Mouse (Mus musculus): ENCODE results near the gene Ccdc162. TPM values are rescaled to one million over a fixed set of nuclear protein-coding genes. Genes with fewer than 3 reads are reported as not detected.

Gene Ccdc162
- total and polyA plus RNA-seq, 2 experiments from 2014 or later, result 1.2 to 3.2 TPM

- Histone ChIP-seq H3K4me1 (ENCODE audit: insufficient read depth) (no peaks in the 10 kb centered on the region), H3K4me3 (ENCODE audit: low read depth, low read length) (no peak overlapping the region), H3K27me3 (ENCODE audit: insufficient read depth, low read length) (no peaks in the 10 kb centered on the region), H3K36me3 (ENCODE audit: insufficient read depth) (no peaks in the 10 kb centered on the region), H3K9me3 (ENCODE audit: low read length) (peaks cover 18% of the 10 kb centered on the region; the same call in 1 of the 2 replicates), H3K4me2 (ENCODE audit: low read depth) (no peak overlapping the region), H3K27ac (ENCODE audit: low read depth, low read length) (no peak overlapping the region), H3K9ac (no peak overlapping the region)
- no peak for ATAC-seq
- no peak for TF ChIP-seq CTCF (IDR thresholded peaks at IDR 0.05; ENCODE audit: low read depth)
- DNase-seq, result no peak
- 96% methylated on average over 1 of the region's 1 CpGs for WGBS
These were observed 158.0 kb downstream of the Ccdc162 start for GRCm38 (mm10) chr10:41558401-41558800.

- DNase-seq (no peak), ATAC-seq (no peak)
- H3K4me3 ChIP-seq (ENCODE audit: low read depth, low read length), result no peak overlapping the region
- no peaks in the 10 kb centered on the region for H3K36me3 ChIP-seq (ENCODE audit: insufficient read depth)
- no peak overlapping the region for H3K4me2 ChIP-seq (ENCODE audit: low read depth)
- H3K4me1 ChIP-seq (ENCODE audit: insufficient read depth), result no peaks in the 10 kb centered on the region
- peaks cover 9% of the 10 kb centered on the region; the same call in 1 of the 2 replicates for H3K9me3 ChIP-seq (ENCODE audit: low read length)
- WGBS, result 94% methylated on average over 3 of the region's 3 CpGs
- H3K27me3 ChIP-seq (ENCODE audit: insufficient read depth, low read length), result no peaks in the 10 kb centered on the region
- no peak for TF ChIP-seq CTCF (IDR thresholded peaks at IDR 0.05; ENCODE audit: low read depth)
- H3K27ac ChIP-seq (ENCODE audit: low read depth, low read length), result no peak overlapping the region
- H3K9ac ChIP-seq, result no peak overlapping the region
These were observed 161.4 kb downstream of the Ccdc162 start for GRCm38 (mm10) chr10:41555081-41555480.

- Histone ChIP-seq H3K9me3 (ENCODE audit: low read length) (peaks cover 5% of the 10 kb centered on the region; the same call in 1 of the 2 replicates), H3K36me3 (ENCODE audit: insufficient read depth) (no peaks in the 10 kb centered on the region), H3K4me1 (ENCODE audit: insufficient read depth) (no peaks in the 10 kb centered on the region), H3K27me3 (ENCODE audit: insufficient read depth, low read length) (no peaks in the 10 kb centered on the region), H3K4me2 (ENCODE audit: low read depth) (no peak overlapping the region), H3K4me3 (ENCODE audit: low read depth, low read length) (no peak overlapping the region), H3K9ac (no peak overlapping the region), H3K27ac (ENCODE audit: low read depth, low read length) (no peak overlapping the region)
- TF ChIP-seq CTCF (IDR thresholded peaks at IDR 0.05; ENCODE audit: low read depth), result no peak
- ATAC-seq (no peak), DNase-seq (no peak)
- WGBS, result 56% methylated on average over 4 of the region's 4 CpGs
These were observed 162.7 kb downstream of the Ccdc162 start for GRCm38 (mm10) chr10:41553711-41554110.

GRCm38 (mm10) chr10:41552847-41553589 is 163.4 kb downstream of the Ccdc162 start:
- 30% methylated on average over 14 of the region's 14 CpGs for WGBS
- Histone ChIP-seq H3K4me3 (ENCODE audit: low read depth, low read length) (no peak overlapping the region), H3K27ac (ENCODE audit: low read depth, low read length) (no peak overlapping the region), H3K27me3 (ENCODE audit: insufficient read depth, low read length) (no peaks in the 10 kb centered on the region), H3K36me3 (ENCODE audit: insufficient read depth) (no peaks in the 10 kb centered on the region), H3K4me1 (ENCODE audit: insufficient read depth) (no peaks in the 10 kb centered on the region), H3K4me2 (ENCODE audit: low read depth) (no peak overlapping the region), H3K9ac (no peak overlapping the region), H3K9me3 (ENCODE audit: low read length) (peaks cover 5% of the 10 kb centered on the region; the same call in 1 of the 2 replicates)
- DNase-seq (peak; percentile 37), ATAC-seq (peak; percentile 40; the same call in 1 of the 2 replicates)
- TF ChIP-seq CTCF (IDR thresholded peaks at IDR 0.05; ENCODE audit: low read depth), result no peak

- H3K9ac ChIP-seq, result no peak overlapping the region
- no peak overlapping the region for H3K4me3 ChIP-seq (ENCODE audit: low read depth, low read length)
- no peaks in the 10 kb centered on the region for H3K4me1 ChIP-seq (ENCODE audit: insufficient read depth)
- H3K9me3 ChIP-seq (ENCODE audit: low read length), result peaks cover 5% of the 10 kb centered on the region; the same call in 1 of the 2 replicates
- TF ChIP-seq CTCF (IDR thresholded peaks at IDR 0.05; ENCODE audit: low read depth), result no peak
- 26% methylated on average over 3 of the region's 3 CpGs for WGBS
- ATAC-seq (no peak), DNase-seq (peak; percentile 4)
- no peaks in the 10 kb centered on the region for H3K27me3 ChIP-seq (ENCODE audit: insufficient read depth, low read length)
- H3K27ac ChIP-seq (ENCODE audit: low read depth, low read length), result no peak overlapping the region
- no peaks in the 10 kb centered on the region for H3K36me3 ChIP-seq (ENCODE audit: insufficient read depth)
- no peak overlapping the region for H3K4me2 ChIP-seq (ENCODE audit: low read depth)
These were observed 164.1 kb downstream of the Ccdc162 start for GRCm38 (mm10) chr10:41552319-41552718.

- no peak overlapping the region for H3K4me2 ChIP-seq (ENCODE audit: low read depth)
- 86% methylated on average over 7 of the region's 7 CpGs for WGBS
- ATAC-seq (no peak), DNase-seq (no peak)
- H3K27ac ChIP-seq (ENCODE audit: low read depth, low read length), result no peak overlapping the region
- H3K4me3 ChIP-seq (ENCODE audit: low read depth, low read length), result no peak overlapping the region
- no peak for TF ChIP-seq CTCF (IDR thresholded peaks at IDR 0.05; ENCODE audit: low read depth)
- H3K27me3 ChIP-seq (ENCODE audit: insufficient read depth, low read length), result no peaks in the 10 kb centered on the region
- no peaks in the 10 kb centered on the region for H3K4me1 ChIP-seq (ENCODE audit: insufficient read depth)
- H3K9ac ChIP-seq, result no peak overlapping the region
- no peaks in the 10 kb centered on the region for H3K36me3 ChIP-seq (ENCODE audit: insufficient read depth)
- peaks cover 5% of the 10 kb centered on the region; the same call in 1 of the 2 replicates for H3K9me3 ChIP-seq (ENCODE audit: low read length)
These were observed 165.7 kb downstream of the Ccdc162 start for GRCm38 (mm10) chr10:41550711-41551110.

GRCm38 (mm10) chr10:41546396-41547165 is 169.9 kb downstream of the Ccdc162 start:
- H3K9ac ChIP-seq, result no peak overlapping the region
- H3K4me1 ChIP-seq (ENCODE audit: insufficient read depth), result no peaks in the 10 kb centered on the region
- H3K4me2 ChIP-seq (ENCODE audit: low read depth), result no peak overlapping the region
- 70% methylated on average over 13 of the region's 13 CpGs for WGBS
- H3K4me3 ChIP-seq (ENCODE audit: low read depth, low read length), result no peak overlapping the region
- ATAC-seq (no peak), DNase-seq (no peak)
- H3K36me3 ChIP-seq (ENCODE audit: insufficient read depth), result no peaks in the 10 kb centered on the region
- no peak for TF ChIP-seq CTCF (IDR thresholded peaks at IDR 0.05; ENCODE audit: low read depth)
- peaks cover 5% of the 10 kb centered on the region; the same call in 1 of the 2 replicates for H3K9me3 ChIP-seq (ENCODE audit: low read length)
- H3K27ac ChIP-seq (ENCODE audit: low read depth, low read length), result no peak overlapping the region
- H3K27me3 ChIP-seq (ENCODE audit: insufficient read depth, low read length), result no peaks in the 10 kb centered on the region

Data from forebrain, postnatal 0 days (tissue).